Mouse (Mus musculus): Measurements from ENCODE around the gene Gm21698. TPM values are rescaled to one million over a fixed set of nuclear protein-coding genes. Genes with fewer than 3 reads are reported as not detected.
A peak's percentile ranks its signal among the peaks of the same experiment; 100 is the strongest.
"Not testable (repeated sequence)": the region's sequence is repeated elsewhere in the genome, so short reads cannot be mapped to it uniquely, and the experiment has no call there.

The Gm21698 gene
- total RNA-seq (2021): not detected

- intact Hi-C loops (cut with DNase I); DNase-seq (ENCODE audit: extremely low spot score in 1 of 2, low spot score in 2 of 2): not testable (repeated sequence)
These were observed at the start of gene Gm21698 for GRCm38 (mm10) chr5:25988550-25988949. Gene Gm21698, minus strand, starts transcription at chr5:25988650.

GRCm38 (mm10) chr5:26022816-26023215 is 34.4 kb upstream of the Gm21698 start, which contains the start of gene Gm5862:
Gene Gm5862, minus strand, starts transcription at chr5:26022916.
- DNase-seq (ENCODE audit: extremely low spot score in 1 of 2, low spot score in 2 of 2); intact Hi-C loops (cut with DNase I): not testable (repeated sequence)

GRCm38 (mm10) chr5:26007697-26008096 is 19.2 kb upstream of the Gm21698 start:
- intact Hi-C loops (cut with DNase I); DNase-seq (ENCODE audit: extremely low spot score in 1 of 2, low spot score in 2 of 2): not testable (repeated sequence)

- intact Hi-C loops (cut with DNase I): not testable (repeated sequence)
- peak; percentile 1 to 32 for DNase-seq (ENCODE audit: extremely low spot score in 1 of 2, low spot score in 2 of 2)
These were observed 18.7 kb upstream of the Gm21698 start for GRCm38 (mm10) chr5:26006937-26007695.

GRCm38 (mm10) chr5:26004698-26005097 is 16.2 kb upstream of the Gm21698 start, which contains the start of gene Gm1979:
Gene Gm1979, minus strand, starts transcription at chr5:26004798.
- DNase-seq (ENCODE audit: extremely low spot score in 1 of 2, low spot score in 2 of 2); intact Hi-C loops (cut with DNase I): not testable (repeated sequence)

- intact Hi-C loops (cut with DNase I); DNase-seq (ENCODE audit: extremely low spot score in 1 of 2, low spot score in 2 of 2): not testable (repeated sequence)
These were observed 15.9 kb downstream of the Gm21698 start, which contains the start of gene Gm21680 for GRCm38 (mm10) chr5:25972563-25972962. Gene Gm21680, minus strand, starts transcription at chr5:25972663.

GRCm38 (mm10) chr5:25957050-25957449 is 31.4 kb downstream of the Gm21698 start:
- intact Hi-C loops (cut with DNase I); DNase-seq (ENCODE audit: extremely low spot score in 1 of 2, low spot score in 2 of 2): not testable (repeated sequence)

- intact Hi-C loops (cut with DNase I): not testable (repeated sequence)
- DNase-seq (ENCODE audit: extremely low spot score in 1 of 2, low spot score in 2 of 2): peak in 1 of 2 experiments; percentile 21
These were observed 31.8 kb downstream of the Gm21698 start for GRCm38 (mm10) chr5:25956611-25957010.

GRCm38 (mm10) chr5:25954317-25954716 is 34.1 kb downstream of the Gm21698 start, which contains the start of gene Gm21671:
Gene Gm21671, minus strand, starts transcription at chr5:25954417.
- intact Hi-C loops (cut with DNase I); DNase-seq (ENCODE audit: extremely low spot score in 1 of 2, low spot score in 2 of 2): not testable (repeated sequence)

- intact Hi-C loops (cut with DNase I); DNase-seq (ENCODE audit: extremely low spot score in 1 of 2, low spot score in 2 of 2): not testable (repeated sequence)
These were observed 43.1 kb downstream of the Gm21698 start for GRCm38 (mm10) chr5:25945391-25945790.

- DNase-seq (ENCODE audit: extremely low spot score in 1 of 2, low spot score in 2 of 2); intact Hi-C loops (cut with DNase I): not testable (repeated sequence)
These were observed 46.2 kb downstream of the Gm21698 start, which contains the start of gene Gm21663 for GRCm38 (mm10) chr5:25942281-25942680. Gene Gm21663, minus strand, starts transcription at chr5:25942381.

Other genes with a start within 250 kb of the Gm21698 start
- gene Actr3b, start 228.7 kb downstream of the Gm21698 start, total RNA-seq (2021): 100 to 1,000 TPM; 214 to 216 TPM
- not detected for gene Gm21663, start 46.3 kb downstream of the Gm21698 start, total RNA-seq (2021)
- not detected for gene Gm21671, start 34.2 kb downstream of the Gm21698 start, total RNA-seq (2021)
- gene Gm21680, start 16.0 kb downstream of the Gm21698 start, total RNA-seq (2021): not detected
- gene Gm1979, start 16.1 kb upstream of the Gm21698 start, total RNA-seq (2021): not detected
- not detected for gene Gm5862, start 34.3 kb upstream of the Gm21698 start, total RNA-seq (2021)
- gene Speer4a, start 50.9 kb upstream of the Gm21698 start, total RNA-seq (2021): not detected
- not detected for gene Gm7347, start 69.9 kb upstream of the Gm21698 start, total RNA-seq (2021)
- not detected for gene Gm10471, start 100.6 kb upstream of the Gm21698 start, total RNA-seq (2021)
- gene 5031410I06Rik, start 116.7 kb upstream of the Gm21698 start, total RNA-seq (2021): not detected
- not detected for gene Gm10220, start 132.8 kb upstream of the Gm21698 start, total RNA-seq (2021)

Data from left cerebral cortex, postnatal 10 days (tissue).